ENCODE assay signal across 8 mouse cellular contexts in the genomic region with DNA sequence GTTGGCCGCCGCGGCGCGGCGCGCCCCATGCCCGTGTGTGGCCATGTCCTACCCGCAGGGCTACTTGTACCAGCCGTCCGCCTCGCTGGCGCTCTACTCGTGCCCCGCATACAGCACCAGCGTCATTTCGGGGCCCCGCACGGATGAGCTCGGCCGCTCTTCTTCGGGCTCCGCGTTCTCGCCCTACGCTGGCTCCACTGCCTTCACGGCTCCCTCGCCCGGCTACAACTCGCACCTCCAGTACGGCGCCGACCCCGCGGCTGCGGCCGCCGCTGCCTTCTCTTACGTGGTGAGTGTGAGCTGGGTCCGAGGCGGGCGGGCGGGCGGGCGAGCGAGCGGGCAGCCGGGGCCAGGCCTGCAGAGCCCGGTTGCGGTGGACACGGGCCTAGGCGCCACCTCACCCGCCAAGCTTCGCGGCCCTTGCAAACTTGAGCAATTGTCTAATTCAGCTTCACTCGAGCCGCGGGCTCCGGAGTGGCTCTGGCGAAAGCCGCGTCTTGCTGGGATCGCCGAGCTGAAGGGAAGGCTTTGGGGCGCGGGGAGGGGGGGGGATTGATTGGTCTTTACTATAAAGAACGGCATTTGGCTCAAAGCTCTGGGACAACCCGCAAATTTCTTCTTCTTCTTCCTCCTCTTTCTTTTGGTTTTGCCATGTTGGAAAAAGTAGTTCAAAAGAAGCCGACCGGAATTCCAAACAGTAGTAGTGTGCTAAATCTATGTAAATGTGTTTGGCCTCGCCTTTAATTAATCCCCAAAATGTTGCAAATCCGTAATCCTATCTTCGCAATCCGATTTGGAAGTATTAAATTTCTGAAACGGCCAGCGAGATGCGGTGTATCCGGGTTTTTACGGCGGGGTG. TPM values are rescaled to one million over a fixed set of nuclear protein-coding genes. Genes with fewer than 3 reads are reported as not detected.
DNase-seq lines count a peak whose midpoint lies in the region; ATAC-seq and TF ChIP-seq lines count a peak whose summit lies in the region.
"Had no signal": no experiment of that assay in that cellular context is flagged by ENCODE, and none has a peak within 500 bp of the region (broad histone marks: within the 10 kb centered on the region; RNA-seq: fewer than 3 reads in every experiment).

No protein-coding gene starts in this region.

- peak overlapping the region; percentile 92 for H3K4me2 ChIP-seq in heart, postnatal 0 days (ENCODE audit: low read depth, low read length)
- peak overlapping the region; percentile 79 for H3K4me2 ChIP-seq in limb, embryonic 14.5 days (replicated peaks; ENCODE audit: low read depth, low read length, severe bottlenecking)
- H3K4me2 ChIP-seq in neural tube, embryonic 14.5 days (ENCODE audit: low read depth, low read length) = peak overlapping the region; percentile 78

- peak overlapping the region; percentile 84 for H3K9ac ChIP-seq in heart, postnatal 0 days (replicated peaks; ENCODE audit: low read depth, low read length)
- peak overlapping the region; percentile 81 for H3K9ac ChIP-seq in limb, embryonic 14.5 days (ENCODE audit: low read depth, low read length, severe bottlenecking)
- H3K9ac ChIP-seq in neural tube, embryonic 14.5 days (replicated peaks; ENCODE audit: low read depth, low read length) = peak overlapping the region; percentile 71

- H3K9me3 ChIP-seq in embryonic facial prominence, embryonic 10.5 days = no peaks in the 10 kb centered on the region
- no peaks in the 10 kb centered on the region for H3K9me3 ChIP-seq in heart, postnatal 0 days (replicated peaks; ENCODE audit: control insufficient read depth, low read length)
- H3K9me3 ChIP-seq in limb, embryonic 14.5 days (ENCODE audit: control insufficient read depth, low read length) = no peaks in the 10 kb centered on the region
- no peaks in the 10 kb centered on the region for H3K9me3 ChIP-seq in neural tube, embryonic 14.5 days (ENCODE audit: control insufficient read depth, low read length)

- peaks cover 73% of the 10 kb centered on the region for H3K27me3 ChIP-seq in embryonic facial prominence, embryonic 10.5 days (replicated peaks; ENCODE audit: low read depth, poor library complexity, severe bottlenecking)
- H3K27me3 ChIP-seq in heart, postnatal 0 days (ENCODE audit: control insufficient read depth, insufficient read depth, low read length) = peaks cover 64% of the 10 kb centered on the region
- H3K27me3 ChIP-seq in limb, embryonic 14.5 days (ENCODE audit: control insufficient read depth, insufficient read depth, low read length) = peaks cover 72% of the 10 kb centered on the region
- peaks cover 24% of the 10 kb centered on the region for H3K27me3 ChIP-seq in neural tube, embryonic 14.5 days (ENCODE audit: control insufficient read depth, insufficient read depth, low read length)

- peak; percentile 32 for DNase-seq in right cerebral cortex, postnatal 25 days
- no peak for DNase-seq in right cerebral cortex, adult 18-20 months
- DNase-seq in embryonic facial prominence, embryonic 10.5 days (ENCODE audit: low spot score) = peak; percentile 77
- no peak for DNase-seq in heart, postnatal 0 days (ENCODE audit: low spot score)
- DNase-seq in limb, embryonic 14.5 days (ENCODE audit: low spot score) = no peak
- no peak for DNase-seq in layer of hippocampus, postnatal 25 days (ENCODE audit: extremely low spot score in 1 of 2, low spot score in 1 of 2)

- H3K4me3 ChIP-seq in embryonic facial prominence, embryonic 10.5 days = peak overlapping the region; percentile 79
- peak overlapping the region; percentile 60 for H3K4me3 ChIP-seq in heart, postnatal 0 days (ENCODE audit: low read depth, low read length)
- peak overlapping the region; percentile 54 for H3K4me3 ChIP-seq in limb, embryonic 14.5 days (replicated peaks; ENCODE audit: low read length)
- peak overlapping the region; percentile 55 for H3K4me3 ChIP-seq in neural tube, embryonic 14.5 days (ENCODE audit: low read depth, low read length)

- no peak for TF ChIP-seq CTCF in heart, postnatal 0 days (IDR thresholded peaks at IDR 0.05; ENCODE audit: low read depth)

- no peak for TF ChIP-seq EP300 in heart, postnatal 0 days (IDR thresholded peaks at IDR 0.05; ENCODE audit: low read depth)

- H3K36me3 ChIP-seq in embryonic facial prominence, embryonic 10.5 days (replicated peaks) = peaks cover 10% of the 10 kb centered on the region
- no peaks in the 10 kb centered on the region for H3K36me3 ChIP-seq in heart, postnatal 0 days (replicated peaks; ENCODE audit: control insufficient read depth, insufficient read depth, low read length)
- H3K36me3 ChIP-seq in limb, embryonic 14.5 days (ENCODE audit: control insufficient read depth, insufficient read depth, low read length) = peaks cover 9% of the 10 kb centered on the region
- H3K36me3 ChIP-seq in neural tube, embryonic 14.5 days (ENCODE audit: control insufficient read depth, insufficient read depth, low read length) = no peaks in the 10 kb centered on the region

- WGBS in embryonic facial prominence, embryonic 10.5 days = under 1% methylated on average over 80 of the region's 80 CpGs
- under 1% methylated on average over 73 of the region's 80 CpGs for WGBS in heart, postnatal 0 days
- 1% methylated on average over 46 of the region's 80 CpGs for WGBS in limb, embryonic 14.5 days
- 1% methylated on average over 70 of the region's 80 CpGs for WGBS in neural tube, embryonic 14.5 days

- 0 out of 2 replicates have a peak, but pooled peaks have one; percentile 0 for ATAC-seq in heart, postnatal 0 days (ENCODE audit: insufficient read depth, low read depth)
- no peak for ATAC-seq in limb, embryonic 14.5 days (ENCODE audit: low FRiP score, low read depth)
- ATAC-seq in neural tube, embryonic 14.5 days (ENCODE audit: low read depth) = no peak

- H3K4me1 ChIP-seq in embryonic facial prominence, embryonic 10.5 days = peaks cover 79% of the 10 kb centered on the region
- peaks cover 12% of the 10 kb centered on the region for H3K4me1 ChIP-seq in heart, postnatal 0 days (ENCODE audit: control insufficient read depth, insufficient read depth)
- H3K4me1 ChIP-seq in limb, embryonic 14.5 days (ENCODE audit: control insufficient read depth, insufficient read depth, low read length) = peaks cover 11% of the 10 kb centered on the region; the same call in 1 of the 2 replicates
- H3K4me1 ChIP-seq in neural tube, embryonic 14.5 days (ENCODE audit: control insufficient read depth, insufficient read depth, low read length) = peaks cover 12% of the 10 kb centered on the region; the same call in 1 of the 2 replicates

- H3K27ac ChIP-seq in embryonic facial prominence, embryonic 10.5 days (replicated peaks) = peak overlapping the region; percentile 94
- peak overlapping the region; percentile 92 for H3K27ac ChIP-seq in heart, postnatal 0 days (ENCODE audit: low read depth)
- peak overlapping the region; percentile 91 for H3K27ac ChIP-seq in limb, embryonic 14.5 days (replicated peaks; ENCODE audit: low read depth, low read length)
- H3K27ac ChIP-seq in neural tube, embryonic 14.5 days (ENCODE audit: low read depth, low read length) = peak overlapping the region; percentile 82

- TF ChIP-seq POLR2A in limb, embryonic 14.5 days (IDR thresholded peaks at IDR 0.05; ENCODE audit: borderline replicate concordance, extremely low read depth, insufficient read depth, insufficient read length) = no peak

RNA-seq across cellular contexts. Expression of gene Irx5, which starts 0.9 kb away (rescaled TPM):
- 9.5 and 10.2 TPM in 2 replicates for polyA plus RNA-seq in embryonic facial prominence, embryonic 10.5 days (2016; fragmentation: Nextera tagmentation; extraction: Ambion mirVana)
- 13.1 and 18.6 TPM in 2 replicates for total RNA-seq in heart, postnatal 0 days (2014; rRNA removed; ENCODE audit: low replicate concordance)
- 6.4 and 7.3 TPM in 2 replicates for polyA plus RNA-seq in heart, postnatal 0 days (2015; fragmentation: Nextera tagmentation; extraction: Ambion mirVana)
- polyA plus RNA-seq in limb, embryonic 14.5 days (2012; rRNA removed) = 34.1 and 48.4 TPM in 2 replicates
- 27.5 and 34.6 TPM in 2 replicates for polyA plus RNA-seq in limb, embryonic 14.5 days (2014; fragmentation: Nextera tagmentation; extraction: Ambion mirVana)
- polyA plus RNA-seq in neural tube, embryonic 14.5 days (2014; fragmentation: Nextera tagmentation; extraction: Ambion mirVana) = 5.7 and 6.3 TPM in 2 replicates
- under 1 TPM in 1 of 2 experiments, not detected in 1; 0.14 TPM for total RNA-seq in layer of hippocampus, postnatal 25 days (2021)
- total RNA-seq: neutrophil, adult 5-6 weeks had no signal

Comparison
In these comparisons a context has a peak if more than half of its experiments do, and no peak if none do; other contexts are left out.
1. DNase-seq: peak in right cerebral cortex, postnatal 25 days (single experiment) and embryonic facial prominence, embryonic 10.5 days (single experiment); none in right cerebral cortex, adult 18-20 months (single experiment), heart, postnatal 0 days (single experiment), limb, embryonic 14.5 days (single experiment) and layer of hippocampus, postnatal 25 days (0 of 2).
2. Peak in every context shown above with its lines, with median percentiles within 50 percentile points of each other: H3K27ac ChIP-seq, H3K4me3 ChIP-seq, H3K4me2 ChIP-seq and H3K9ac ChIP-seq.